Mouse (Mus musculus) MEL (cell line): ENCODE results near the gene Lsamp.

Source experiments
- BHLHE40 ChIP-seq: IDR thresholded peaks from 2 replicates; pipeline ENCODE4 v1.6.1; 2012; ENCODE audit warnings: low read depth, mild to moderate bottlenecking, inconsistent platforms, low read length, improper control_type of control experiment, borderline replicate concordance
- CTCF ChIP-seq, 3 experiments: IDR thresholded peaks in 2 of 3; conservative IDR thresholded peaks in 1 of 3; 2 replicates each; pipeline ENCODE4 v1.5.1; 2011 to 2012; ENCODE audit warnings: low read length in 3 of 3, low read depth in 2 of 3, mild to moderate bottlenecking in 2 of 3, improper control_type of control experiment in 1 of 3, inconsistent platforms in 1 of 3, mixed read lengths in 1 of 3, moderate library complexity in 1 of 3; ENCODE audit not compliant: control insufficient read depth in 1 of 3, insufficient read depth in 1 of 3, poor library complexity in 1 of 3, severe bottlenecking in 1 of 3
- E2F4 ChIP-seq: IDR thresholded peaks from 2 replicates; pipeline ENCODE4 v1.6.1; 2011; ENCODE audit warnings: low read depth, low read length, improper control_type of control experiment, borderline replicate concordance
- MAX ChIP-seq: IDR thresholded peaks from 2 replicates; pipeline ENCODE4 v1.6.1; 2011; ENCODE audit warnings: low read length, improper control_type of control experiment
- MAZ ChIP-seq: IDR thresholded peaks from 2 replicates; pipeline ENCODE4 v1.6.1; 2012; ENCODE audit warnings: low read depth, mild to moderate bottlenecking, inconsistent platforms, low read length, improper control_type of control experiment
- POLR2A ChIP-seq, 2 experiments: IDR thresholded peaks; 2 replicates each; pipeline ENCODE4 v1.6.1; 2011 to 2012; ENCODE audit warnings: low read length in 2 of 2, mild to moderate bottlenecking in 2 of 2, control low read depth in 1 of 2, improper control_type of control experiment in 1 of 2, low read depth in 1 of 2, moderate library complexity in 1 of 2; ENCODE audit not compliant: control insufficient read depth in 1 of 2, insufficient read depth in 1 of 2, poor library complexity in 1 of 2
- POLR2AphosphoS2 ChIP-seq: IDR thresholded peaks from 2 replicates; pipeline ENCODE4 v1.6.1; 2011; ENCODE audit warnings: low read length, improper control_type of control experiment

- TF ChIP-seq E2F4 (no peak), POLR2A (IDR thresholded peaks at IDR 0.05; ENCODE audit: control insufficient read depth in 1 of 2, insufficient read depth in 1 of 2, low read depth in 1 of 2, low read length in 2 of 2, poor library complexity in 1 of 2) (no peak), BHLHE40 (no peak), POLR2AphosphoS2 (no peak), CTCF (IDR thresholded peaks at IDR 0.05 in 2 of 3, conservative IDR thresholded peaks at IDR 0.05 in 1 of 3; ENCODE audit: control insufficient read depth in 1 of 3, insufficient read depth in 1 of 3, low read depth in 2 of 3, low read length in 3 of 3, poor library complexity in 1 of 3, severe bottlenecking in 1 of 3) (no peak), MAZ (no peak), MAX (no peak)
Measured at GRCm38 (mm10) chr16:40437879-40438278, 453.7 kb downstream of the Lsamp start.
